Mouse (Mus musculus) limb, embryonic 13.5 days (tissue): Measurements from ENCODE around the gene Erf. TPM values are rescaled to one million over a fixed set of nuclear protein-coding genes. Genes with fewer than 3 reads are reported as not detected.
A peak's percentile ranks its signal among the peaks of the same experiment; 100 is the strongest.

Experiments used
- ATAC-seq: fragments of 200-750 bp; cut with Nextera tagmentation; 2 replicates; pipeline ENCODE4 v1.8.0; 2017; ENCODE audit warnings: low read depth, moderate number of reproducible peaks, moderate TSS enrichment; ENCODE audit not compliant: low FRiP score
- H3K27ac ChIP-seq: fragments of 300-500 bp; sonication (generic); 2 replicates; pipeline ENCODE4 v1.5.1; 2015; ENCODE audit warnings: inconsistent platforms, mild to moderate bottlenecking, moderate library complexity
- H3K27me3 ChIP-seq: fragments of 300-500 bp; sonication (generic); 2 replicates; pipeline ENCODE4 v1.6.1; 2015; ENCODE audit warnings: mild to moderate bottlenecking, inconsistent platforms
- H3K36me3 ChIP-seq: fragments of 300-500 bp; sonication (generic); 2 replicates; pipeline ENCODE4 v1.6.1; 2015; ENCODE audit warnings: inconsistent platforms, mild to moderate bottlenecking, moderate library complexity
- H3K4me1 ChIP-seq: fragments of 300-500 bp; sonication (generic); 2 replicates; pipeline ENCODE4 v1.6.1; 2015; ENCODE audit warnings: inconsistent platforms
- H3K4me2 ChIP-seq: fragments of 300-500 bp; sonication (generic); replicated peaks from 2 replicates; pipeline ENCODE4 v1.6.1; 2015; ENCODE audit warnings: inconsistent platforms, mild to moderate bottlenecking, moderate library complexity
- H3K4me3 ChIP-seq: fragments of 300-500 bp; sonication (generic); 2 replicates; pipeline ENCODE4 v1.5.1; 2015; ENCODE audit warnings: moderate library complexity, mild to moderate bottlenecking, inconsistent platforms
- H3K9ac ChIP-seq: fragments of 300-500 bp; sonication (generic); 2 replicates; pipeline ENCODE4 v1.6.1; 2015; ENCODE audit warnings: mild to moderate bottlenecking, inconsistent platforms
- H3K9me3 ChIP-seq: fragments of 300-500 bp; sonication (generic); 2 replicates; pipeline ENCODE4 v1.6.1; 2016; ENCODE audit warnings: inconsistent platforms
- WGBS: fragments of 180-500 bp; shearing (Covaris S2); methylation state at CpG from one replicate; pipeline ENCODE4 v1.1.7; 2015; 5-methylcytosine and 5-hydroxymethylcytosine counted together
- polyA plus RNA-seq: library from polyadenylated mRNA; unstranded; fragments of >200 nt; fragmentation: Nextera tagmentation; extraction: Ambion mirVana; gene quantifications from 2 replicates; pipeline ENCODE4 v1.2.1, GENCODE M21; 2015

Gene Erf
- polyA plus RNA-seq, 1 experiment from 2014 or later: 25.6 TPM

DNA sequence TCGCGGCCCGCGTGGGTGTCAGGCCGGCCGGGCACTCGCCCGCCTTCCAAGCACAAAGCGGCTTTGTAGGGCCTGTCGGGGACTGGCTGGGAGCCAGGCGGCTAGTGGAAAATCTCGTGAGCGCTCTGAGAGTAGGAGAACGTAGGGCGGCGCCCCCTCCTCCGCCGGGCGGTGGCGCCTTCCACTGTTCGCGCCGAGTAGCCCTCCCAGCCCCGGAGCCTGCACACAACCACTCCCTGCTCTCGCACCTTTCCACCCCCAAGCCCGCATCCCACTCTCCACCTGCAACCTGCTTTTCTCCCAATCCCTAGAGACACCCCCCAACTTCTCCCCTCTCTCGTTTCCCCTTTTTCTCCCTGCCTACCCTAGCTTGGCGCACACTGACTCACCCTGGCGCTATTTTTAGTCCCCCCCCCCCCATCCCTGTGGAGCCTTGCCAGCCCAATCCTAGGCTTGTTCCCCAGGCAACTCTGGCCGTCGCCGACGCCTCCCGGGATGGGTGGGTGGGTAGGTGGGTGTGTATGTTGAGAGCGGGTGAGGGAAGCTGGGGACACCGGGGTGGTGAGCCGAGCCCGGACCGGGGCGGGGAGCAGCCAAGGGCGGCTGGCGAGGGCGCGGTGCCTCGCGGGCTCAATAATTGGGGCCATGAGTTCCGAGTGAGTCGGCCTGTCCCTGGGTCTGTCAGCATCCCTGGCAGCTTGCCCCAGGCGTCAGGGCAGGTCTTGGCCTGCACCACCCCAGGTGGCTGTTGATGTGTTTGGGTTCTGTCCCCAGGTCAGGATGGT is 28.7 kb upstream of the Erf start:
- ATAC-seq: peak; percentile 48
- Histone ChIP-seq H3K4me1 (peaks cover 70% of the 10 kb centered on the region), H3K4me2 (peak overlapping the region; percentile 82), H3K4me3 (peak overlapping the region; percentile 85), H3K9me3 (no peaks in the 10 kb centered on the region), H3K9ac (peak overlapping the region; percentile 70), H3K36me3 (peaks cover 10% of the 10 kb centered on the region), H3K27ac (peak overlapping the region; percentile 100), H3K27me3 (no peaks in the 10 kb centered on the region)
- under 1% methylated on average over 44 of the region's 49 CpGs for WGBS

DNA sequence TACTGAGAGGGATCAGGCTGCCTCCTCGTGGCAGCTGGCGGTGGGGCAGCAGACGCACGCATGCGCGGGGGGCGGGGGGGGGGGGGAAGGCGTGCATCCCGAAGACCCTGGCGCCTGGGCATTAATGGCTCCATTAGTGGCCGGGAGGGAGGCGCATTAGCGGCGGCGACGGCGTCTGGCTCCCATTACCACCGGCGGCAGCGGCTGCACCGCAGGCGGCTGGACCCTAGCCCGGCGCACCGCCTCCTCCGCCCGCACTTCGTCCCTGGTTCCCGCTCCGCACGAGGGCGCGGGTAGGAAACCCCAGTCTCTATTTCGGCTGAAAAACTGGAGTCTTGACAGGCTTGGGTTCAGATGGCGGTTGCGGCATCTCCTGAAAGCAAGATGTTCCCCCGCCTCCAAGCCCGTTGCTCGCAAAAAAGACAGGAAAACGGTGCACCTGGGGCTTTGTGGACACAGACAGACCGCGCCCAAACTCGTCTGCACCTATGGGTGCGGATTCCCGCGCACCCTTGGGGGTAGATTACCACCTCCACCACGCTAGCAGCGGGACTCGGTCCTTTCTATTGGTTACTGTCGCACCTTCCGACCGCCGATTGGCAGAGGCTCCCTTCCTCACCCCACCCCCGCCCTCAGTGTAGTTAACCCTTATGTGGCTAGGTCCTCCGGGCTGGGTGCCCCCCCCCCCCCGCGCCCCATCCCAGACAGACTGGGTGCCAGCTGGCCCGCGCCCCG is 27.9 kb upstream of the Erf start:
- peak; percentile 48 for ATAC-seq
- peak overlapping the region; percentile 85 for H3K4me3 ChIP-seq
- WGBS: under 1% methylated on average over 57 of the region's 60 CpGs

GRCm38 (mm10) chr7:25277998-25278340 is 27.4 kb upstream of the Erf start:
- WGBS: 11% methylated on average over 4 of the region's 4 CpGs
- Histone ChIP-seq H3K4me2 (peak overlapping the region; percentile 82), H3K4me3 (peak overlapping the region; percentile 85), H3K36me3 (peaks cover 21% of the 10 kb centered on the region), H3K27me3 (no peaks in the 10 kb centered on the region), H3K9ac (peak overlapping the region; percentile 70), H3K27ac (peak overlapping the region; percentile 100), H3K4me1 (peaks cover 69% of the 10 kb centered on the region), H3K9me3 (no peaks in the 10 kb centered on the region)
- no peak for ATAC-seq

More for the DNA sequence above, 27.9 kb upstream of the Erf start:
- H3K36me3 ChIP-seq: peaks cover 16% of the 10 kb centered on the region
- no peaks in the 10 kb centered on the region for H3K9me3 ChIP-seq
- H3K9ac ChIP-seq: peak overlapping the region; percentile 70
- H3K27me3 ChIP-seq: no peaks in the 10 kb centered on the region
- peak overlapping the region; percentile 100 for H3K27ac ChIP-seq
- peaks cover 70% of the 10 kb centered on the region for H3K4me1 ChIP-seq
- H3K4me2 ChIP-seq: peak overlapping the region; percentile 82

DNA sequence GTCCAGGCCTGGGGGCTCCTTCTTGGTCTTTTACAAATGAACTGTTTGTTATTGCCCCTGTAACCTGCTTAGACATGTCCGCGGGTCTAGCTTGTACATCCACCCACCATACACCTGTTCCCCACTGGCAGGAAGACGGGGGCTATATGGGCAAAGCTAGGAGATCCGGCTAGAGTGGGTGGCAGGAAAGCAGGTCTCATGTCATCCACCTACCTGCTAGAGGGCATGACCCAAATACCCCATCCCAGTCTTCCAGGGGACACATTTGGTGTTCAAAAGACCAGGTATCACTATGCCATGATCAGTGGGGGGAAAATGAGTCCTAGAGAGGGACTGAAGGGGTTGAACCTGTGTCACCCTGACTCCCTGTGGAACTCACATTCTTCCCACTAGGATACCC is 26.8 kb upstream of the Erf start:
- H3K4me1 ChIP-seq: peaks cover 69% of the 10 kb centered on the region
- peak overlapping the region; percentile 82 for H3K4me2 ChIP-seq
- no peak for ATAC-seq
- no peaks in the 10 kb centered on the region for H3K27me3 ChIP-seq
- H3K9ac ChIP-seq: peak overlapping the region; percentile 70
- H3K27ac ChIP-seq: peak overlapping the region; percentile 100
- H3K4me3 ChIP-seq: peak overlapping the region; percentile 85
- H3K9me3 ChIP-seq: no peaks in the 10 kb centered on the region
- H3K36me3 ChIP-seq: peaks cover 27% of the 10 kb centered on the region
- 78% methylated on average over 4 of the region's 4 CpGs for WGBS

DNA sequence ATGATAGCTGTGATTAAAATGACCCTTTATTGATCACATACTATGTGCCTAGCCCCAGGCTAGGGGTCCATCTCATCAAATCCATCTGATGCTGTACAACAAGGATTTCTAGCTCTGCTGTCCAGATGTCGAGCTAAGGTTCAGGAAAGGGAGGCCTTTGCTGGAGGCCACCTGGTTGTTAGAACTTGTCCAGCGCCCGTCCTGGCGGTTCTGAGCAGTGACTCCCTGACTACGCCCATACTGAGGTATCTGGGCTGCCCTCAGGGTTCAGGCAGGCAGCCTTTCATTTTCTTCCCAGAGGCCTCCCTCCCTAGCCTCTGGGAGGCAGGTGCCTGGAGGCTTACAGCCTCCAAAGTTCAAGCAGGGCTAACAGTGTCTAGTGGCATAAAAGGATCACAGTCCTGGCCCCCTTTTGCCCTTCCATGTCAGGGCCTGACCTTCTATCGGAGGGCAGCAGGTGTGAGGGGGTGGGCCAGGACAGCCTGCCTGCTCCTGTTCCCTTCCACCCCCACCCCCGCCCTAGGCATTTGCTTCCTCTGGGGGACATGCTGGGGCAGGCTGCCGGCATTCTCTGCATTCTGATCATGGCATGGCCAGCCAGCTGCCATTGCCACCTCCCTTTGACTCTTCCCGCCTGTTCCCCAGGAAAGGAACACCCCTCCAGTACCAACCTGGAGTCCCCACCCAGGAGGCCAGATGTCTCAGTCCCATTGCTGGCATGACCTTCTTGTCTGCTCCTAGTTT is 25.2 kb upstream of the Erf start:
- H3K4me3 ChIP-seq: no peak overlapping the region
- H3K9ac ChIP-seq: peak overlapping the region; percentile 53
- peak overlapping the region; percentile 25 for H3K4me2 ChIP-seq
- peaks cover 43% of the 10 kb centered on the region for H3K36me3 ChIP-seq
- peak overlapping the region; percentile 100; the same call in 1 of the 2 replicates for H3K27ac ChIP-seq
- no peaks in the 10 kb centered on the region for H3K27me3 ChIP-seq
- no peak for ATAC-seq
- WGBS: 35% methylated on average over 9 of the region's 9 CpGs
- H3K9me3 ChIP-seq: no peaks in the 10 kb centered on the region
- H3K4me1 ChIP-seq: peaks cover 59% of the 10 kb centered on the region

DNA sequence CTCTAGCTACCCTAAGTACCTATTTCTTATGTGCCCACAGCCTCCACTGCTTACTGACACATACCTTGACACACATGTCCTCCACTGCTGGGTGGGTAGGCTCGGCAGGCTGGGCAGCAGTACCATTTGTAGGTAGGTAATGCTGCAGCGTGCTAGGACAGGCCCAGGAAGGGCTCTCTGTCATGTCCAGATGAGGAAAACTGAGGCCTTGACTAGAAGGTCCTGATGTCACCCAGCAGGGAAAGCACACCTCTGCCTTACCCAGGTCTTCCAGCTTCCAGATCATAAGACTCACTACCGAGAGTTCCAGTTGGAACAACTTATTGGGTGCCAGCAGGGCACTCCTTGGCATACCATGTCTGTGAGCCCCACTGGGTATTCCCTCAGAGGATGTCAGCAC is 24.4 kb upstream of the Erf start:
- ATAC-seq: no peak
- H3K9me3 ChIP-seq: no peaks in the 10 kb centered on the region
- H3K27me3 ChIP-seq: no peaks in the 10 kb centered on the region
- peak overlapping the region; percentile 9; the same call in 1 of the 2 replicates for H3K4me2 ChIP-seq
- WGBS: 80% methylated on average over 3 of the region's 3 CpGs
- peak overlapping the region; percentile 58; the same call in 1 of the 2 replicates for H3K27ac ChIP-seq
- H3K4me3 ChIP-seq: no peak overlapping the region
- H3K9ac ChIP-seq: peak overlapping the region; percentile 26
- peaks cover 44% of the 10 kb centered on the region for H3K36me3 ChIP-seq
- H3K4me1 ChIP-seq: peaks cover 55% of the 10 kb centered on the region

- Histone ChIP-seq H3K4me3 (no peak overlapping the region), H3K9me3 (no peaks in the 10 kb centered on the region), H3K4me2 (peak overlapping the region; percentile 9; the same call in 1 of the 2 replicates), H3K36me3 (peaks cover 44% of the 10 kb centered on the region), H3K27me3 (no peaks in the 10 kb centered on the region), H3K9ac (no peak overlapping the region; the same call in none of the 2 replicates), H3K4me1 (peaks cover 56% of the 10 kb centered on the region), H3K27ac (peak overlapping the region; percentile 58; the same call in 1 of the 2 replicates)
- WGBS: 48% methylated on average over 5 of the region's 5 CpGs
- ATAC-seq: no peak
These were observed 24.0 kb upstream of the Erf start for GRCm38 (mm10) chr7:25274571-25274970.

- no peaks in the 10 kb centered on the region for H3K9me3 ChIP-seq
- H3K4me3 ChIP-seq: no peak overlapping the region
- H3K27ac ChIP-seq: peak overlapping the region; percentile 58; the same call in 1 of the 2 replicates
- no peak overlapping the region; the same call in 1 of the 2 replicates for H3K9ac ChIP-seq
- H3K4me1 ChIP-seq: peaks cover 65% of the 10 kb centered on the region
- ATAC-seq: no peak
- no peaks in the 10 kb centered on the region for H3K27me3 ChIP-seq
- 0 out of 2 replicates have a peak overlapping the region, but pooled peaks have one; percentile 23 for H3K4me2 ChIP-seq
- peaks cover 44% of the 10 kb centered on the region for H3K36me3 ChIP-seq
- WGBS: 89% methylated on average over 22 of the region's 22 CpGs
These were observed 23.0 kb upstream of the Erf start for GRCm38 (mm10) chr7:25273259-25274241.

GRCm38 (mm10) chr7:25272445-25273258 is 22.1 kb upstream of the Erf start:
- no peak overlapping the region for H3K4me2 ChIP-seq
- 83% methylated on average over 38 of the region's 38 CpGs for WGBS
- no peak overlapping the region for H3K4me3 ChIP-seq
- H3K27me3 ChIP-seq: no peaks in the 10 kb centered on the region
- no peak overlapping the region for H3K9ac ChIP-seq
- ATAC-seq: no peak
- no peaks in the 10 kb centered on the region for H3K9me3 ChIP-seq
- no peak overlapping the region for H3K27ac ChIP-seq
- H3K36me3 ChIP-seq: peaks cover 44% of the 10 kb centered on the region
- H3K4me1 ChIP-seq: peaks cover 61% of the 10 kb centered on the region

- no peak for ATAC-seq
- 83% methylated on average over 30 of the region's 30 CpGs for WGBS
- H3K4me1 ChIP-seq: peaks cover 56% of the 10 kb centered on the region
- no peak overlapping the region for H3K4me3 ChIP-seq
- H3K9ac ChIP-seq: no peak overlapping the region
- no peaks in the 10 kb centered on the region for H3K27me3 ChIP-seq
- H3K9me3 ChIP-seq: no peaks in the 10 kb centered on the region
- H3K36me3 ChIP-seq: peaks cover 44% of the 10 kb centered on the region
- H3K4me2 ChIP-seq: no peak overlapping the region
- H3K27ac ChIP-seq: no peak overlapping the region
These were observed 21.3 kb upstream of the Erf start for GRCm38 (mm10) chr7:25271651-25272444.
